Mouse (Mus musculus) adrenal gland, postnatal 14 days (tissue): ENCODE data around the gene Mfsd11. TPM values are rescaled to one million over a fixed set of nuclear protein-coding genes. Genes with fewer than 3 reads are reported as not detected.
A peak's percentile ranks its signal among the peaks of the same experiment; 100 is the strongest.
"Not testable (repeated sequence)": the region's sequence is repeated elsewhere in the genome, so short reads cannot be mapped to it uniquely, and the experiment has no call there.

Experiments
- DNase-seq: peaks from one replicate; pipeline ENCODE4 v3.0.0; 2021; ENCODE audit warnings: mixed read lengths
- total RNA-seq: library from RNA; stranded (reverse); gene quantifications from 2 replicates; pipeline ENCODE4 v1.2.3, GENCODE M21; 2021

Mfsd11 gene
- total RNA-seq, 1 experiment from 2014 or later = 29.1 TPM

GRCm38 (mm10) chr11:116885275-116886151, 33.3 kb downstream of the Mfsd11 start:
- DNase-seq = peak; percentile 82

DNA sequence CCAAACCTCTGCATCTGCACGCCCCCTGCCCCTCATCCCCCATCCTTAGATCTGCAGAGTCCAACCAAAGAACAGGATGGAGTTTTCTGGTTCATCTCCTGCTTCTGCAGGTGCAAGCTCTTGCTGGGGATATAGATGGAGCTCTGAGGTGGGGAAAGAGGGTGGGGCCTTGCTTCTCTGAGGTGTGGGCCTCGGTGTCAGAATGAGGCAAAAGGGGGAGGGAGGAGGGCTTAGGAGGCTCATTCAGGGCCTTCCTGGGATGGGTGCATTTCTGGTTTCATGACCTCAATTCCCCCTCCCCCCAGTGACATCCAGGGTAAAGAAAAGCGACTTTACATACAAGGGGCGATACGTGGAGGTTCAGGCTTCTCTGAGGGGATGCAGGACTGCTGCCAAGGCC, 34.9 kb downstream of the Mfsd11 start:
- no peak for DNase-seq

GRCm38 (mm10) chr11:116893532-116894442, 41.5 kb downstream of the Mfsd11 start:
- no peak for DNase-seq

GRCm38 (mm10) chr11:116895402-116895801, 43.2 kb downstream of the Mfsd11 start:
- no peak for DNase-seq

DNA sequence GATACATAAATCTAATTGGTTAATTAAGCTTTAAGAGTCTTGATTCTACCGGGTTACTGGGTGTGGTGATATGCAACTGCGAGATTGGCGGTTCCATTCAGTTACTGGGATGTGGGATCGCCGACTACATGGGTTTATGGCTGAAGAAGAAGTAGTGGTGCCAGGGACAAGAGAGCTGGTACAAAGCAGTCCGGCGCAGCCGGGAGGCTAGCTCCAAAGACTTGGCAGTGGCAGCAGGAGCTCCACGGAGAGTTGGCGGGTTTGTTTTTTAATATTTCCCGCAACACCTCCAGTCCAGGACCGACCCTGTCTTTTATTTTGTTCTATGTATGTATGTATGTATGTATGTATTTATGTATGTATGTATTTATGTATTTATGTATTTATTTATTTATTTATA, 47.0 kb downstream of the Mfsd11 start:
- no peak for DNase-seq

GRCm38 (mm10) chr11:116902588-116902987, 50.3 kb downstream of the Mfsd11 start:
- DNase-seq = not testable (repeated sequence)

- no peak for DNase-seq
Observed at GRCm38 (mm10) chr11:116905741-116906456, 53.7 kb downstream of the Mfsd11 start.

GRCm38 (mm10) chr11:116913573-116913972, 61.3 kb downstream of the Mfsd11 start:
- no peak for DNase-seq

GRCm38 (mm10) chr11:116914267-116914885, 62.1 kb downstream of the Mfsd11 start:
- DNase-seq = no peak

DNA sequence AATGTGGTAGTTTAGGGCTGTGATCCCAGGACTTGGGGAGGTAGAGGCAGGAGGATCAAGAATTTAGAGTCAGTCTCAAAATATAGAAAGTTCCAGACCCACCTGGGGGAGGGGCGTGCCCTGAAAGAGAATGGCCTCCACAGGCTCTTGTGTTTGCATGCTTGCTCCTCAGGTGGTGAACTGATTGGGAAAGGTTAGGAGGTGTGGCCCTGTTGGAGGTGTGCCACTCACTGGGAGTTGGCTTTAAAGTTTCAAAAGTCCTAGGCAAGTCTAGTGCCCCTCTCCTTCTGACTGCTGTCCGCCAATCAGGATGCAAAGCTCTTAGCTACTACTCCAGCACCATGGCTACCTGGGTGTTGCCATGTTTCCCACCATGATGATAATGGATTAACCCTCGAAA, 63.0 kb downstream of the Mfsd11 start:
- no peak for DNase-seq

DNA sequence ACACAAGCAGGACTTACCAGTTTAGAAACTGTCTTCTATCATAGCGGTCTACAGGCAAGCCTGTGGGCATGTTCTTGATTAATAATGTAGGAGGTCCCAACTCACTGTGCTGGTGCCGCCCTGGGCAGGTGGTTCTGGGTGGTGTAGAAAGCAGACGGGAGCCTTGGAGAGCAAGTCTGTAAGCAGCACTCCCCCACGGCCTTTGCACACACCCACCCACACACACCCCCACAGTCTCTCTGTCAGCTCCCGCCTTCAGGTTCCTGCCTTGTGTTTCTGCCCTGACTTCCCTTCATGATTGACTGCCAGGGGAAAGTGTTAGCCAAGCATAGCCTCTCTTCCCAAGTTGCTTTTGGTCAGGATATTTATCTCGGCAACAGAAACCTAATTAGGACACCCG, 65.1 kb downstream of the Mfsd11 start:
- no peak for DNase-seq

GRCm38 (mm10) chr11:116918323-116919185, 66.3 kb downstream of the Mfsd11 start, which contains the start of gene Mgat5b:
Gene Mgat5b (plus strand): TSS chr11:116918863.
- DNase-seq = peak; percentile 89

DNA sequence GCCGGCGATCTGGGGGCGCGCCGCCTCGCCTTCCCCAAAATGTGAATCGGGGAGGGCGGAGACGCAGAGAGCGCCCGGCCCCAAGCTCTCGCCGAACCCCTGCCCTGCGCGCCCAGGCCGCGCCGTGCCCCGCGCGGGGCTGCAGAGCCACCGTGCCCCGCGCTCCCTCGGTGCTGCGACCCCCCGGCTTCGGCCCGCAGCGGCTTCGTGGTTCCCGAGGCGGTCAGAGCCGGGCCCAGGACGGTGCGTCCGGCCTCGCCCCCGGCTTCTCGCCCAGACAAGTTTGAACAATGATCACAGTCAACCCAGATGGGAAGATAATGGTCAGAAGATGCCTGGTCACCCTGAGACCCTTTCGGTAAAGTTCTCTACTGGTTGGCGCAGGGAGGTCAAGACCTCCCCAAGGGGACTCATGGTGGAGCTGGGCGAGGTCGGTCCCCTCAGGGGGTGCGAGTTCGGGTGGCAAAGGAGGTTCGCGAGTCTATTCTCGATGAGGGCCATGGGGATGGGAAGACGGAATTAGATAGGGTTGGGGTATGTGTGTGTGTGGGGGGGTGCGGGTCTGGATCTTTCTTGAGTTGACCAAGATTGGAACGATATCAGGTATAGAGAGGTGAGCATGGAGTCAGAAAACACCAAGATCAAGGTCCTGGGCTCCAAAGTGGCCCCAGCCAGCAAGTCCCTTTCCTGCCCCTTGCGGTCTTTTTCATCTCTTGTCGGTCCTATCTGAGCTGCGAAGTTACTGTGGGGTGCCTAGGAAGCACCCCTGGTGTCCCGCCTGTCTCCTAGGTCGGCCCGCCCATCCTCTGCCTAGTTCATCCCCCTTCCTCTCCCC, 67.2 kb downstream of the Mfsd11 start:
- DNase-seq = no peak

DNA sequence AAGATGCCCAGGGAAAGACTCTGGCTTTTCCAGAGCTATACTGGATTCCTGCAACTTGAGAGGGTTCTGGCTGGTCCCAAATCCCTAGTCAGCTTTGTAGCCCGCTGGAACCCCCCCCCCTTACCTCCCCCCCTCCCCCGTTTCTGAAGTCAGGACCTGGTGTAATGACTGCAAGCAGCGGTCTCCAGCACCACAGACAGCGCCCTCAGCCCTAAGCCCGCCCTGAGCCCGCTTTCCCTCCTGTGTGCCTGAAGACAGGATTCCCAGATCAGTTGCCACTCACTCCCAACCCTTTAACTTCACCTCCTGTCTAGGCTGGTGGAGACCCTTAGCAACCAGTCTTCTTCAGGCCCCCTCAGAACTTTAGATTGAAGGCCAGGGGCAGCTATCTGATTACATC, 68.5 kb downstream of the Mfsd11 start:
- DNase-seq = peak; percentile 53

GRCm38 (mm10) chr11:116922058-116922457, 69.8 kb downstream of the Mfsd11 start:
- peak; percentile 36 for DNase-seq
